Comparison of ENCODE assay signal across 18 mouse cellular contexts in the genomic region with DNA sequence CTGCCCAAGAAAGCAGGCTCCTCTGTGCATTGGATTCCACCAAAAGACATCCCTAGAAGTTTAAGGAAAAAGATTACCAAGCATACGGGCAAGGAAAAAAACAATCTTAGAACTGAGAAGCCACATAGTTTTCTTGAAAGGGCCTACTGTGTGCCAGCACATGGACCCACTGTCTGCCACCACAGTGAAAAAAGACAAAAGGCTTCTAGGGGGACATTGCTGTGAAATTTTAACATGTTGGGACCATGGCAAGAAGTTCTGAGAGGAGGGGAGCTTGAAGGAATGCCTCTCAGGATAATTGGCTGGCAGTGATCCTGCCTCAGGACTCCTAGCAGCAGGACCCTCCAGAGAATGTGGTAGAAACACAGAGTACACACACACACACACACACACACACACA. TPM values are rescaled to one million over a fixed set of nuclear protein-coding genes. Genes with fewer than 3 reads are reported as not detected.
"Had no signal": no experiment of that assay in that cellular context is flagged by ENCODE, and none has a peak within 500 bp of the region (broad histone marks: within the 10 kb centered on the region; RNA-seq: fewer than 3 reads in every experiment).

No protein-coding gene starts in this region.

- H3K36me3 ChIP-seq: midbrain, embryonic 13.5 days; midbrain, embryonic 15.5 days had no signal

- DNase-seq: liver, postnatal 0 days; lung, adult 2 months; lung, postnatal 14 days; lung, postnatal 36 days; right cerebral cortex, postnatal 14 days; spleen, adult 18-20 months; thymus, adult 18-20 months; thymus, postnatal 14 days; thymus, postnatal 36 days had no signal

- H3K27me3 ChIP-seq: lung, embryonic 15.5 days; megakaryocyte, embryonic 14.5 days; midbrain, embryonic 13.5 days; midbrain, embryonic 15.5 days; neural tube, embryonic 12.5 days had no signal

- H3K4me1 ChIP-seq: megakaryocyte, embryonic 14.5 days; neural tube, embryonic 12.5 days had no signal

- H3K4me3 ChIP-seq: lung, embryonic 15.5 days; megakaryocyte, embryonic 14.5 days; midbrain, embryonic 13.5 days; midbrain, embryonic 15.5 days; neural tube, embryonic 12.5 days had no signal

- H3K4me2 ChIP-seq: lung, embryonic 15.5 days; midbrain, embryonic 11.5 days; midbrain, embryonic 13.5 days; midbrain, embryonic 15.5 days; neural tube, embryonic 12.5 days had no signal

- ATAC-seq: liver, postnatal 0 days; lung, postnatal 0 days; midbrain, embryonic 13.5 days; midbrain, embryonic 15.5 days had no signal

- H3K9me3 ChIP-seq: lung, embryonic 15.5 days; midbrain, embryonic 13.5 days; midbrain, embryonic 15.5 days; neural tube, embryonic 12.5 days had no signal

- H3K27ac ChIP-seq: lung, embryonic 15.5 days; macrophage; midbrain, embryonic 13.5 days; midbrain, embryonic 15.5 days; neural tube, embryonic 12.5 days had no signal

- H3K9ac ChIP-seq: liver, postnatal 0 days; lung, embryonic 15.5 days; midbrain, embryonic 13.5 days; midbrain, embryonic 15.5 days; neural tube, embryonic 12.5 days had no signal

RNA-seq across cellular contexts. Expression of a gene that starts 19.8 kb away (rescaled TPM):
- total RNA-seq: neutrophil, adult 5-6 weeks had no signal
